Mouse (Mus musculus): ENCODE measurements around the gene Psmd14. TPM values are rescaled to one million over a fixed set of nuclear protein-coding genes. Genes with fewer than 3 reads are reported as not detected.

Psmd14 gene
- total and polyA plus RNA-seq, 3 experiments: 156 to 217 TPM; not detected in 1

DNA sequence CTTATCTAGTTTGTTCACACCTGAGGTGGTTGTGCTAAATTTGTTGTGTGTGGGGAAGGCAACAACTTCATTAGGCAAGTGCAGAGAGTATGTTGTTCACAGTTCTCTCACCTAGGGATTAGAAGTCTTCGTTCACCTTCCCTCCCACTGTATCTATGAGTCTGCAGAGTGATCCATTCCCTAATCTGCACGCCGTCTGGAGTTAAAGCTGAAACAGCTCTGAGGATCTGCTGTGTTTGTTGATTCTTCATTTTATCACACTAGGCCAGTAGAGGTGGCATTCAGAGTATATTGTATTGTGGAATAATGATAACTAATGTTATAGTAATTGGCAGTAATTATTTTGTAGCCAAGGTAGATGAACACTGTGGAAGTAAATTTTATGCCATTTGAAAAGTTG, 48.5 kb downstream of the Psmd14 start:
- Histone ChIP-seq H3K9me3 (replicated peaks; ENCODE audit: insufficient read depth, low read length) (no peaks in the 10 kb centered on the region), H3K4me1 (ENCODE audit: control insufficient read depth in 1 of 2, insufficient read depth in 2 of 2, low read length in 2 of 2) (peaks cover 1 to 3% of the 10 kb centered on the region in 2 experiments; a peak in 3 of 4 replicates), H3K9ac (ENCODE audit: control insufficient read depth, low read depth, low read length, poor library complexity, severe bottlenecking) (no peak overlapping the region), H3K27ac (ENCODE audit: control insufficient read depth, low read depth, low read length) (no peak overlapping the region), H3K27me3 (ENCODE audit: control insufficient read depth in 1 of 2, insufficient read depth in 2 of 2, low read length in 2 of 2) (no peaks in the 10 kb centered on the region), H3K36me3 (ENCODE audit: control insufficient read depth in 1 of 2, insufficient read depth in 2 of 2, low read length in 2 of 2) (peaks cover 3 to 29% of the 10 kb centered on the region in 2 experiments), H3K79me2 (ENCODE audit: control insufficient read depth, insufficient read depth, low read length, poor library complexity) (peaks cover 9% of the 10 kb centered on the region; the same call in 1 of the 2 replicates), H3K4me3 (ENCODE audit: control insufficient read depth in 1 of 2, insufficient read depth in 1 of 2, low read depth in 2 of 2, low read length in 2 of 2) (no peak overlapping the region)
- no peak for DNase-seq (ENCODE audit: low read depth, low spot score)
- TF ChIP-seq ZNF384 (IDR thresholded peaks at IDR 0.05; ENCODE audit: low read depth, low read length) (no peak), ZC3H11A (IDR thresholded peaks at IDR 0.05; ENCODE audit: low read depth, low read length) (no peak), JUND (IDR thresholded peaks at IDR 0.05; ENCODE audit: low read depth, low read length) (no peak), MEF2A (IDR thresholded peaks at IDR 0.05; ENCODE audit: extremely low read depth, insufficient replicate concordance, low read depth, low read length, poor library complexity, severe bottlenecking) (no peak), CHD2 (IDR thresholded peaks at IDR 0.05; ENCODE audit: low read length) (no peak), NELFE (IDR thresholded peaks at IDR 0.05; ENCODE audit: low read depth, low read length) (no peak), BHLHE40 (IDR thresholded peaks at IDR 0.05; ENCODE audit: borderline replicate concordance, low read depth, low read length) (no peak), ELF1 (IDR thresholded peaks at IDR 0.05; ENCODE audit: low read depth, low read length) (no peak), GATA1 (IDR thresholded peaks at IDR 0.05; ENCODE audit: low read depth, low read length) (no peak), ZKSCAN1 (IDR thresholded peaks at IDR 0.05; ENCODE audit: low read depth, low read length) (no peak), POLR2A (IDR thresholded peaks at IDR 0.05; ENCODE audit: control insufficient read depth in 1 of 2, insufficient read depth in 1 of 2, low read depth in 1 of 2, low read length in 2 of 2, poor library complexity in 1 of 2) (no peak), TBP (IDR thresholded peaks at IDR 0.05; ENCODE audit: low read depth, low read length) (no peak), POLR2AphosphoS5 (IDR thresholded peaks at IDR 0.05; ENCODE audit: borderline replicate concordance, low read depth, low read length) (no peak), CHD1 (IDR thresholded peaks at IDR 0.05; ENCODE audit: low read depth, low read length) (no peak), KAT2A (conservative IDR thresholded peaks at IDR 0.05; ENCODE audit: low read depth, low read length) (no peak), ETS1 (IDR thresholded peaks at IDR 0.05; ENCODE audit: low read depth, low read length) (no peak), NRF1 (IDR thresholded peaks at IDR 0.05; ENCODE audit: insufficient read depth, low read depth, low read length, poor library complexity, severe bottlenecking) (no peak), EP300 (IDR thresholded peaks at IDR 0.05; ENCODE audit: low read depth in 1 of 2, low read length in 2 of 2) (no peak; a peak in 1 of 4 replicates), MAZ (IDR thresholded peaks at IDR 0.05; ENCODE audit: low read depth, low read length) (no peak)

DNA sequence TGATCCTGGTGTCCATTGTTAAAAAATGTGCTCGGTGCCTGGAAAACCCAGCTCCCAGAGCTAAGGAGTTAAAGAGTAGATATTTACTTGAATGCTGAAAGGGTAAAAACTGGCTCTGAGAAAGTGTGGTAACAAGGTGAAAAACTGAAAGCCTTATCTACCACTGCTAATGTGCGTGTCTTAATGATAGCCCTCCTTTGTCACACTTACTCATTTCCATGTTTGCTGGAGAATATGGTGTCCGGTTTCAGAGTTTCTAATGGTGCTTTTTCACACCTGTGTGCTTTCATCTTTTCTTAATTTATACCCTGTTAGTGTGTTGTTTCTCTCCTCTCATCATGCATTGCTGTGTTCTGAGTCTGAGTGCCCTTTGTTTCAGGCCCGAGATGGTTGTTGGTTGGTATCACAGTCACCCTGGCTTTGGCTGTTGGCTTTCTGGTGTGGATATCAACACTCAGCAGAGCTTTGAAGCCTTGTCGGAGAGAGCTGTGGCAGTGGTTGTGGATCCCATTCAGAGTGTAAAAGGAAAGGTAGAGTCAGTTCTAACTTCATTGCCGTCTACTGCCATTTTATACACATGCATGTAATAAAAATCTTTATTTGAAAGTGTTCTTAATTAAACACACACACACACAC, 53.1 kb downstream of the Psmd14 start:
- Histone ChIP-seq H3K4me1 (ENCODE audit: control insufficient read depth in 1 of 2, insufficient read depth in 2 of 2, low read length in 2 of 2) (peaks cover 1 to 3% of the 10 kb centered on the region in 2 experiments; a peak in 2 of 4 replicates), H3K9ac (ENCODE audit: control insufficient read depth, low read depth, low read length, poor library complexity, severe bottlenecking) (no peak overlapping the region), H3K27ac (ENCODE audit: control insufficient read depth, low read depth, low read length) (no peak overlapping the region), H3K27me3 (ENCODE audit: control insufficient read depth in 1 of 2, insufficient read depth in 2 of 2, low read length in 2 of 2) (no peaks in the 10 kb centered on the region), H3K4me3 (ENCODE audit: control insufficient read depth in 1 of 2, insufficient read depth in 1 of 2, low read depth in 2 of 2, low read length in 2 of 2) (no peak overlapping the region), H3K9me3 (replicated peaks; ENCODE audit: insufficient read depth, low read length) (no peaks in the 10 kb centered on the region), H3K79me2 (ENCODE audit: control insufficient read depth, insufficient read depth, low read length, poor library complexity) (no peaks in the 10 kb centered on the region; the same call in 1 of the 2 replicates), H3K36me3 (ENCODE audit: control insufficient read depth in 1 of 2, insufficient read depth in 2 of 2, low read length in 2 of 2) (peaks cover 2 to 37% of the 10 kb centered on the region in 2 experiments)
- DNase-seq (ENCODE audit: low read depth, low spot score): no peak
- TF ChIP-seq RAD21 (IDR thresholded peaks at IDR 0.05; ENCODE audit: low read depth, low read length) (no peak), HCFC1 (IDR thresholded peaks at IDR 0.05; ENCODE audit: low read depth, low read length) (no peak), SIN3A (IDR thresholded peaks at IDR 0.05; ENCODE audit: low read length) (no peak), ELF1 (IDR thresholded peaks at IDR 0.05; ENCODE audit: low read depth, low read length) (no peak)

All from MEL (cell line).